In genomic region chr6:125355197-125355741, GRCm38 (mm10) we compare ENCODE assay signal across 8 mouse cellular contexts. TPM values are rescaled to one million over a fixed set of nuclear protein-coding genes. Genes with fewer than 3 reads are reported as not detected.
A peak's percentile ranks its signal among the peaks of the same experiment; 100 is the strongest.
DNase-seq lines count a peak whose midpoint lies in the region; ATAC-seq and TF ChIP-seq lines count a peak whose summit lies in the region.

No protein-coding gene starts in this region.

- peak overlapping the region; percentile 1; the same call in 1 of the 2 replicates for H3K9ac ChIP-seq in kidney, embryonic 14.5 days (ENCODE audit: low read depth, low read length)
- peak overlapping the region; percentile 25 for H3K9ac ChIP-seq in intestine, embryonic 16.5 days (ENCODE audit: low read depth, low read length)
- no peak overlapping the region for H3K9ac ChIP-seq in neural tube, embryonic 13.5 days

- intact Hi-C loops in left cerebral cortex, adult 2 months (cut with DNase I) = no loop called here

- H3K4me2 ChIP-seq in kidney, embryonic 14.5 days (replicated peaks; ENCODE audit: low read depth, low read length) = peak overlapping the region; percentile 34
- peak overlapping the region; percentile 36 for H3K4me2 ChIP-seq in intestine, embryonic 16.5 days (ENCODE audit: low read depth, low read length)
- H3K4me2 ChIP-seq in neural tube, embryonic 13.5 days = peak overlapping the region; percentile 35

- H3K4me1 ChIP-seq in kidney, embryonic 14.5 days (ENCODE audit: control insufficient read depth, insufficient read depth, low read length) = peaks cover 58% of the 10 kb centered on the region
- H3K4me1 ChIP-seq in intestine, embryonic 16.5 days (ENCODE audit: control insufficient read depth, insufficient read depth, low read length) = peaks cover 59% of the 10 kb centered on the region
- H3K4me1 ChIP-seq in neural tube, embryonic 13.5 days (replicated peaks) = peaks cover 39% of the 10 kb centered on the region

- peak overlapping the region; percentile 14 for H3K4me3 ChIP-seq in kidney, embryonic 14.5 days (ENCODE audit: low read length)
- H3K4me3 ChIP-seq in intestine, embryonic 16.5 days (ENCODE audit: low read length) = 0 out of 2 replicates have a peak overlapping the region, but pooled peaks have one; percentile 13
- H3K4me3 ChIP-seq in neural tube, embryonic 13.5 days = no peak overlapping the region
- H3K4me3 ChIP-seq in left cerebral cortex, adult 2 months = no peak overlapping the region

- peaks cover 27% of the 10 kb centered on the region for H3K36me3 ChIP-seq in kidney, embryonic 14.5 days (ENCODE audit: control insufficient read depth, insufficient read depth, low read length)
- H3K36me3 ChIP-seq in intestine, embryonic 16.5 days (ENCODE audit: control insufficient read depth, insufficient read depth, low read length) = peaks cover 17% of the 10 kb centered on the region
- no peaks in the 10 kb centered on the region for H3K36me3 ChIP-seq in neural tube, embryonic 13.5 days

- no peaks in the 10 kb centered on the region for H3K9me3 ChIP-seq in kidney, embryonic 14.5 days (ENCODE audit: control insufficient read depth, low read length)
- no peaks in the 10 kb centered on the region for H3K9me3 ChIP-seq in intestine, embryonic 16.5 days (ENCODE audit: control insufficient read depth, low read length)
- no peaks in the 10 kb centered on the region for H3K9me3 ChIP-seq in neural tube, embryonic 13.5 days

- TF ChIP-seq CTCF in left cerebral cortex, adult 2 months (IDR thresholded peaks at IDR 0.05) = no peak

- 4% methylated on average over 10 of the region's 10 CpGs for WGBS in kidney, embryonic 14.5 days
- 15% methylated on average over 10 of the region's 10 CpGs for WGBS in intestine, embryonic 16.5 days
- WGBS in neural tube, embryonic 13.5 days = 6% methylated on average over 10 of the region's 10 CpGs

- peak overlapping the region; percentile 72 for H3K27ac ChIP-seq in kidney, embryonic 14.5 days (ENCODE audit: low read depth, low read length)
- H3K27ac ChIP-seq in intestine, embryonic 16.5 days (ENCODE audit: low read length) = peak overlapping the region; percentile 64
- H3K27ac ChIP-seq in neural tube, embryonic 13.5 days (replicated peaks) = no peak overlapping the region; the same call in 1 of the 2 replicates
- H3K27ac ChIP-seq in left cerebral cortex, adult 2 months = no peak overlapping the region

- DNase-seq in kidney, postnatal 10 days = no peak
- peak; percentile 43 for DNase-seq in embryo, embryonic 10 days (ENCODE audit: low spot score)
- no peak for DNase-seq in testis, postnatal 10 days (ENCODE audit: low spot score)
- DNase-seq in left cerebral cortex, adult 2 months (ENCODE audit: extremely low spot score in 1 of 2, low spot score in 2 of 2) = no peak

- no peak for ATAC-seq in kidney, embryonic 14.5 days (ENCODE audit: low FRiP score, low TSS enrichment)
- ATAC-seq in intestine, embryonic 16.5 days = no peak
- no peak for ATAC-seq in neural tube, embryonic 13.5 days (ENCODE audit: low read depth)
- no peak for ATAC-seq in cerebellum, adult (ENCODE audit: insufficient number of reproducible peaks, low FRiP score, low TSS enrichment)

- H3K27me3 ChIP-seq in kidney, embryonic 14.5 days (ENCODE audit: control insufficient read depth, insufficient read depth, low read length) = no peaks in the 10 kb centered on the region
- no peaks in the 10 kb centered on the region for H3K27me3 ChIP-seq in intestine, embryonic 16.5 days (replicated peaks; ENCODE audit: control insufficient read depth, insufficient read depth, low read length)
- peaks cover 2% of the 10 kb centered on the region for H3K27me3 ChIP-seq in neural tube, embryonic 13.5 days

RNA-seq across cellular contexts. Expression of gene Tnfrsf1a, which starts 6.1 kb away (rescaled TPM):
- 67.1 and 69.3 TPM in 2 replicates for polyA plus RNA-seq in kidney, embryonic 14.5 days (2014; fragmentation: Nextera tagmentation; extraction: Ambion mirVana)
- 90.0 and 95.3 TPM in 2 replicates for polyA plus RNA-seq in intestine, embryonic 16.5 days (2015; fragmentation: Nextera tagmentation; extraction: Ambion mirVana)
- polyA plus RNA-seq in neural tube, embryonic 13.5 days (2015; fragmentation: Nextera tagmentation; extraction: Ambion mirVana) = 17.5 and 21.5 TPM in 2 replicates
- total RNA-seq in left cerebral cortex, adult 2 months (2021) = 10 to 100 TPM; 10.8 to 11.1 TPM

RNA-seq across cellular contexts. Expression of gene Plekhg6, which starts 25.3 kb away (rescaled TPM):
- 3.8 and 6.1 TPM in 2 replicates for polyA plus RNA-seq in kidney, embryonic 14.5 days (2014; fragmentation: Nextera tagmentation; extraction: Ambion mirVana)
- polyA plus RNA-seq in intestine, embryonic 16.5 days (2015; fragmentation: Nextera tagmentation; extraction: Ambion mirVana) = 13.2 and 19.1 TPM in 2 replicates
- polyA plus RNA-seq in neural tube, embryonic 13.5 days (2015; fragmentation: Nextera tagmentation; extraction: Ambion mirVana) = 0.23 TPM in 1 of 2 replicates, not detected in the other
- total RNA-seq in left cerebral cortex, adult 2 months (2021) = under 1 TPM; 0.30 to 0.34 TPM

RNA-seq across cellular contexts. Expression of gene Scnn1a, which starts 34.8 kb away (rescaled TPM):
- polyA plus RNA-seq in kidney, embryonic 14.5 days (2014; fragmentation: Nextera tagmentation; extraction: Ambion mirVana) = 2.5 and 3.3 TPM in 2 replicates
- polyA plus RNA-seq in intestine, embryonic 16.5 days (2015; fragmentation: Nextera tagmentation; extraction: Ambion mirVana) = 5.0 and 7.6 TPM in 2 replicates
- 0.36 and 0.63 TPM in 2 replicates for polyA plus RNA-seq in neural tube, embryonic 13.5 days (2015; fragmentation: Nextera tagmentation; extraction: Ambion mirVana)
- 1 to 10 TPM; 2.5 to 2.7 TPM for total RNA-seq in left cerebral cortex, adult 2 months (2021)

RNA-seq across cellular contexts. Expression of gene Ltbr, which starts 41.6 kb away (rescaled TPM):
- polyA plus RNA-seq in kidney, embryonic 14.5 days (2014; fragmentation: Nextera tagmentation; extraction: Ambion mirVana) = 54.0 and 54.3 TPM in 2 replicates
- 106 and 107 TPM in 2 replicates for polyA plus RNA-seq in intestine, embryonic 16.5 days (2015; fragmentation: Nextera tagmentation; extraction: Ambion mirVana)
- polyA plus RNA-seq in neural tube, embryonic 13.5 days (2015; fragmentation: Nextera tagmentation; extraction: Ambion mirVana) = 16.3 and 17.5 TPM in 2 replicates
- total RNA-seq in left cerebral cortex, adult 2 months (2021) = 1 to 10 TPM; 7.9 to 9.1 TPM

Comparison
In these comparisons a context has a peak if more than half of its experiments do, and no peak if none do; other contexts are left out.
1. H3K27ac ChIP-seq: peak in kidney, embryonic 14.5 days (single experiment) and intestine, embryonic 16.5 days (single experiment); none in neural tube, embryonic 13.5 days (single experiment) and left cerebral cortex, adult 2 months (single experiment).
2. H3K4me3 ChIP-seq: peak in kidney, embryonic 14.5 days (single experiment) and intestine, embryonic 16.5 days (single experiment); none in neural tube, embryonic 13.5 days (single experiment) and left cerebral cortex, adult 2 months (single experiment).
3. Peak in every context shown above with its lines, with median percentiles within 50 percentile points of each other: H3K4me2 ChIP-seq.